Mouse (Mus musculus): ENCODE results near the gene 1810037I17Rik. TPM values are rescaled to one million over a fixed set of nuclear protein-coding genes. Genes with fewer than 3 reads are reported as not detected.

Gene 1810037I17Rik
- total and polyA plus RNA-seq, 3 experiments = 47.3 to 64.9 TPM; not detected in 1

DNA sequence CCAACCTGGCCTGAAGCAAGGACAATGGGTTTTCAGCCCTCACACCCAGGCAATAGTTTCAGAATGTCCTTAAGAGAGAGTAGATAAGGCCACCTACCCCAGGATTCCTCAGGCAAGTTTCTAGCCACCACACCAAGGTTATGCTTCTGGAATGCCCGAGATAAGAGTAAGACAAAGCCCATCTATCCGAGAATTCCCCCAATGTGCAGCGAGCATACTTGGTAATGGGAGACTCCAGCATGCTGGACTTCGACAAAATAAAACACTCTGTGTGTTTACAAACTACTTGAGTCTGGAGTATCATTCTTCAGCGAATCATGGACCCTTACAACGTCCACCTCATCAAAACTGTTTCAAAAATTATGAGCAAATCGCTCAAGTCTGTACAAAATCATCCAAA is 856 bp upstream of the 1810037I17Rik start:
- Histone ChIP-seq H3K4me3 (ENCODE audit: control insufficient read depth in 1 of 2, insufficient read depth in 1 of 2, low read depth in 2 of 2, low read length in 2 of 2) (peak overlapping the region; percentile 38 to 88), H3K27ac (ENCODE audit: control insufficient read depth, low read depth, low read length) (peak overlapping the region; percentile 53), H3K4me1 (ENCODE audit: control insufficient read depth in 1 of 2, insufficient read depth in 2 of 2, low read length in 2 of 2) (peaks cover 18 to 30% of the 10 kb centered on the region in 2 experiments), H3K79me2 (ENCODE audit: control insufficient read depth, insufficient read depth, low read length, poor library complexity) (peaks cover 9% of the 10 kb centered on the region), H3K9me3 (replicated peaks; ENCODE audit: insufficient read depth, low read length) (no peaks in the 10 kb centered on the region), H3K27me3 (ENCODE audit: control insufficient read depth in 1 of 2, insufficient read depth in 2 of 2, low read length in 2 of 2) (no peaks in the 10 kb centered on the region), H3K36me3 (ENCODE audit: control insufficient read depth in 1 of 2, insufficient read depth in 2 of 2, low read length in 2 of 2) (peaks cover 0 to 33% of the 10 kb centered on the region in 2 experiments; a peak in 2 of 4 replicates), H3K9ac (ENCODE audit: control insufficient read depth, low read depth, low read length, poor library complexity, severe bottlenecking) (peak overlapping the region; percentile 31)
- no peak for TF ChIP-seq MEF2A (IDR thresholded peaks at IDR 0.05; ENCODE audit: extremely low read depth, insufficient replicate concordance, low read depth, low read length, poor library complexity, severe bottlenecking)
- TF ChIP-seq GATA1 (IDR thresholded peaks at IDR 0.05; ENCODE audit: low read depth, low read length) = peak; percentile 10; the same call in 1 of the 2 replicates
- no peak for TF ChIP-seq HCFC1 (IDR thresholded peaks at IDR 0.05; ENCODE audit: low read depth, low read length)
- TF ChIP-seq TAL1 (IDR thresholded peaks at IDR 0.05; ENCODE audit: low read length) = peak; percentile 41
- DNase-seq (ENCODE audit: low read depth, low spot score) = peak; percentile 64

- Histone ChIP-seq H3K27me3 (ENCODE audit: control insufficient read depth in 1 of 2, insufficient read depth in 2 of 2, low read length in 2 of 2) (no peaks in the 10 kb centered on the region), H3K4me1 (ENCODE audit: control insufficient read depth in 1 of 2, insufficient read depth in 2 of 2, low read length in 2 of 2) (peaks cover 2 to 4% of the 10 kb centered on the region in 2 experiments; a peak in 2 of 4 replicates), H3K27ac (ENCODE audit: control insufficient read depth, low read depth, low read length) (no peak overlapping the region), H3K36me3 (ENCODE audit: control insufficient read depth in 1 of 2, insufficient read depth in 2 of 2, low read length in 2 of 2) (peaks cover 0 to 11% of the 10 kb centered on the region in 2 experiments; a peak in 2 of 4 replicates), H3K9me3 (replicated peaks; ENCODE audit: insufficient read depth, low read length) (no peaks in the 10 kb centered on the region), H3K4me3 (ENCODE audit: control insufficient read depth in 1 of 2, insufficient read depth in 1 of 2, low read depth in 2 of 2, low read length in 2 of 2) (no peak overlapping the region), H3K79me2 (ENCODE audit: control insufficient read depth, insufficient read depth, low read length, poor library complexity) (peaks cover 6% of the 10 kb centered on the region), H3K9ac (ENCODE audit: control insufficient read depth, low read depth, low read length, poor library complexity, severe bottlenecking) (no peak overlapping the region)
- DNase-seq (ENCODE audit: low read depth, low spot score) = no peak
- TF ChIP-seq UBTF (IDR thresholded peaks at IDR 0.05; ENCODE audit: borderline replicate concordance, insufficient read depth, low read depth, low read length) = no peak
- TF ChIP-seq RCOR1 (IDR thresholded peaks at IDR 0.05; ENCODE audit: low read depth, low read length) = no peak
- TF ChIP-seq BHLHE40 (IDR thresholded peaks at IDR 0.05; ENCODE audit: borderline replicate concordance, low read depth, low read length) = no peak
- TF ChIP-seq RAD21 (IDR thresholded peaks at IDR 0.05; ENCODE audit: low read depth, low read length) = no peak
- TF ChIP-seq MYB (IDR thresholded peaks at IDR 0.05; ENCODE audit: low read depth, low read length) = no peak
- no peak for TF ChIP-seq MAZ (IDR thresholded peaks at IDR 0.05; ENCODE audit: low read depth, low read length)
- TF ChIP-seq MAX (IDR thresholded peaks at IDR 0.05; ENCODE audit: low read length) = no peak
- TF ChIP-seq POLR2AphosphoS2 (IDR thresholded peaks at IDR 0.05; ENCODE audit: low read length) = no peak
- no peak for TF ChIP-seq E2F4 (IDR thresholded peaks at IDR 0.05; ENCODE audit: borderline replicate concordance, low read depth, low read length)
- no peak for TF ChIP-seq SIN3A (IDR thresholded peaks at IDR 0.05; ENCODE audit: low read length)
- TF ChIP-seq USF1 (IDR thresholded peaks at IDR 0.05; ENCODE audit: low read depth, low read length) = no peak
- TF ChIP-seq TBP (IDR thresholded peaks at IDR 0.05; ENCODE audit: low read depth, low read length) = no peak
- no peak for TF ChIP-seq JUND (IDR thresholded peaks at IDR 0.05; ENCODE audit: low read depth, low read length)
- TF ChIP-seq ZNF384 (IDR thresholded peaks at IDR 0.05; ENCODE audit: low read depth, low read length) = no peak
- TF ChIP-seq ELF1 (IDR thresholded peaks at IDR 0.05; ENCODE audit: low read depth, low read length) = no peak
- no peak for TF ChIP-seq MEF2A (IDR thresholded peaks at IDR 0.05; ENCODE audit: extremely low read depth, insufficient replicate concordance, low read depth, low read length, poor library complexity, severe bottlenecking)
- TF ChIP-seq HCFC1 (IDR thresholded peaks at IDR 0.05; ENCODE audit: low read depth, low read length) = no peak
Observed at GRCm38 (mm10) chr3:122929723-122930122, 5.7 kb downstream of the 1810037I17Rik start.

Measured in MEL (cell line).